Mouse (Mus musculus): ENCODE data around the gene Lrmda.
A peak's percentile ranks its signal among the peaks of the same experiment; 100 is the strongest.

The Lrmda gene

DNA sequence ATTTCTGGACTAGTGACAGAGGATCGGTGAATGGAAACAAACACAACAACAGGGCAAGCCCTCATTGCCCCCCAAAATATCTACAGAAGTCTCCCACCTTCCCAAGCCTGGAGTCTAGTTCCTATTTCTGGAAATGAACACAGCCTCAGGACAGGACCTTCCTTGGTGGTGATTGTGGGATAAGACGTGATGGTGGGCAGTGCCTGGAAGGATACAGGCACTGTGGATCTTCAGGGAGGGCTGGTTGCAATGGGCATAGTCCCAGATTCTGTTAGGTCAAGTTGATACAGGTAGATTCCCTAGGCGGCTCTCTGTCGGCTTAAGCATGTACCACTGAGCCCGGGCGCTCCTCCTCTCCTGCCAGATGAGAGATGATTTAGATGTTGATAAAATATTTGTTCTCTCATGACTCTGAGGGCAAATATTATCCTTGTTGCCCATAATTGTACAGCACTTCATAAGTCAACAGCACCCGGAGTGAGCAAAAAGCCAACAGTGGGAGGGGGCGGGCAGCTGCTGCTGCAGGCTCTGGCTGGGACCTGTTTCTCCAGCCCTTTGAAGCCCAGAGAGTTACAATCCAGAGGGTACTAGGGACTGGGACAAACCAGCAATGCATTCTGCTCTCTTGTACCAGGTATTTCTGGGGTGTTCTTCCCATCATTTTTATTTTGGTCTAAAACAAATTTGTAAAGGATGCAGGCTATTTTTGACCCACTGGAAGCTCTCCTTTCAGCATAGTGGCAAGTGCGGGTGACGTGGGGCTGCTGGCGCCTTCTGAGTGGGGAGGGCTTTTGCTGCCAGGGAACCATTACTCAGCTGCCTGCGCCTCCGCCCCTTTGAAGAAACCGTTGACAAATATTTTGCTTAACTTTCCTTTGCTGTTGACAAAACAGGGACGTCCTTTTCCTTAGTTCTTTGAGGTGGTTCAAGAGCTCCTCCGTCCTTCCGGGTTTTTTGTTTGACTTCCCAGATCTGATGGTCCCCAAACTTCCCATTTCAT lies 630.8 kb downstream of the Lrmda start:
- no peak for DNase-seq (ENCODE audit: low read depth, low spot score)

DNA sequence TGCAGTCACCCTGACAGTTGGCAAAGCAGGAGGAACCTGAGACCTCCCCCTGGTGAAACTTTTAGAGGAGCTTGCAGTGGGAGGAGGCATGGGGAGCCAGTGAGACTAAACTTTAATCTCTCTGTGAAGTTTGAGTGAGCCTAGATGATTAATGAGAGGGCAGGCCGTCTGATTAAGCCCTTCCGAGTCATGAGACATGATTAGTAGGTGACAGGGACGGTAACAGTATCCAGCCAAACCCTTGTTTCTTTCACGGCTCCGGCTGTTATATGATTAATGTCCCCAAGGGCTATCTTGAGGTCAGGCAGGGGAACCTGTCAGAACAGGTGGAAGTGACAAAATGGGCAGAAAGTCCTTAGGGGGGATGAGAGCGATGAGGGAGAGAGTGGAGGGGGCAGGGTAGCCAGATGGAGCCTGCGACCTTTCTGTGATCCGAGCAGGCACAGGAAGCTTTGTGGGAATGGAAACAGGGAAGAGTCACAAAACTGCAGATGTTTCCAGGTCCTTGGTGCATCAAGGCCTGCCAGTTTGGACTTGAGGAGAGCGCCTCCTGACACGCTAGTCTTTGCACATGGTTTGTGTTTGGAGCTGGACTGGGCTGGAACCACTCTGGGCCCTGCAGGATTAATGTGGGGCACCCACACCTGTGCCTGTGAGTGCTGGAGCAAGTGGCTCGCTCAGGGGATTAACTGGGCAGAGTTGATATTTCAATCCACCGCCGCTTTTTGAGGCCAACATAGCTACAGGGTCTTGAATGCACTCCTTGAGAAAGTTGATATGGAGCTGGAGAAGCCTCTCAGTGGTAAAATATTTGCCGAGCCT lies 631.8 kb downstream of the Lrmda start:
- DNase-seq (ENCODE audit: low read depth, low spot score), result no peak

DNA sequence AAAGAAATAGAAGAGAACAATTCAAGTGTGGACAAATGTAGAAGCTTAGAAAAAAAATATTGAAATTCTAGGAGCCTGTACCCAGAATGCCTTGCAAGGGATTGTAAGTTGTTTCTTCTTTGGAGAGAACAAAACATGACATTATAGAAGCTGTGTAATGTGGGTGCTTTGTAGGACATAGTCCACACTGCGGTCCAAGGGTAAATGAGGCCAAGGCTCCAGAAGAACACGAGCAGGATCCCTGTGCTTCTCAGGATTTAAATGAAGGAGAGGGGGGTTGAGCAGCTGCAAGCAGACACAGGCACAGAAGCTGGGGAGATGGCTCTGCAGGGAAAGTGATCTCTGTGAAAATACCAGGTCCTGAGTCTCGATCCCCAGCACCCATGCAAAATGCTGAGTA lies 643.0 kb downstream of the Lrmda start:
- no peak for DNase-seq (ENCODE audit: low read depth, low spot score)

DNA sequence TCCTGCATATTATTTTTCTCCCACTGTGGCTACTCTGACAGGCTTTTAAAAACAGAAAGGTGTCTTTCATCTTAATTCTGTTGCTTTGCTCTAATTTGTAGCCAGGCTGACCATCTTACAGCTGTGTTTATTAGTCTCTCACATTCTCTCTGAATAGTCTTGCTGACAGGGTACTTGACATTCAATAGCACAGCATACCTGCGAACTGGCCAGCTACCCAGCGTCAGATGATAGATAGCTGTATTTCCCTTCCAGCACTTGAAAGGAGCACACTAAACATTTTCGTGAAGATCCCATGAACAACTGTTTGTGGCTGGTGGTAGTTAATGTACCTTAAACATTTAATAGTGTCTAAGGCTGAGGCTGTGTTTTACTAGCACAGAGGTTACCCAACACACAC lies 646.9 kb downstream of the Lrmda start:
- DNase-seq (ENCODE audit: low read depth, low spot score), result no peak

DNA sequence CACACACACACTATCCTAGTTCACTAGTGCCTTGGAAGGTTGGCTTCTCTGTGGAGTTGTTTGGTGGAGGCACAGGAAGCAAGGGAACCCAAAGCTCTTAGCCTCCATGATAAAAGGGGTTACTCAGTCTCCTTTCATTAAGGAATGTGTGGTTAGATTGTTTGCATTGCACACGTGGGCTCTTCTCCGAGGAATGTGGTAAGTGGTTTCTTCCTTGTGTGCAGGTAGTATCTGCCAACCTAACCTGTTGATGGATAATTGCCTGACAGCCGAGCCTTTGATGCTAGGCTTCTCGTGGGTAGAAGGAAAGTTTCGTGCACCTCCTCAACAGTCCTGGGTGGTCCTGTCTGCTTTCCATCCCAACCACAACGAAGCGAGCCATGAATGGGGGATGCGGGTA lies 648.8 kb downstream of the Lrmda start:
- no peak for DNase-seq (ENCODE audit: low read depth, low spot score)

DNA sequence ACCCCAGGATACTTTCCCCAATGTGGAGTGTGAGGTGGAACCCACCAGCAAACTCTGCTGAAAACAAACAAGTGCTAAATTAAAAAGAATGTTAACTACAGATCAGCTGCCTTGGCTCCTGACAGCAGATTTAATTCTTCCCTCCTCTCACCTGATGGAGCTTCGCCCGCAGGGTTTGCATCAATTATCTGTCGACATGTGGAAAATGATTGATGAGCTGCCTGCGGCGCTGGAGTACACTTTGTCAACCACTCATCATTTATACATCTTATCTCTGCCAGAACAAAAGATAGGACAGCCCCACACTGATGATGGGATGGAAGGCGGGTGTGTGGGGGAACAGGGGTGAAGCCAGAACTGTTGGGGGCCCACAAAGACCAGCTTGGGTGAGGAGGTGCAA lies 649.2 kb downstream of the Lrmda start:
- DNase-seq (ENCODE audit: low read depth, low spot score), result no peak

DNA sequence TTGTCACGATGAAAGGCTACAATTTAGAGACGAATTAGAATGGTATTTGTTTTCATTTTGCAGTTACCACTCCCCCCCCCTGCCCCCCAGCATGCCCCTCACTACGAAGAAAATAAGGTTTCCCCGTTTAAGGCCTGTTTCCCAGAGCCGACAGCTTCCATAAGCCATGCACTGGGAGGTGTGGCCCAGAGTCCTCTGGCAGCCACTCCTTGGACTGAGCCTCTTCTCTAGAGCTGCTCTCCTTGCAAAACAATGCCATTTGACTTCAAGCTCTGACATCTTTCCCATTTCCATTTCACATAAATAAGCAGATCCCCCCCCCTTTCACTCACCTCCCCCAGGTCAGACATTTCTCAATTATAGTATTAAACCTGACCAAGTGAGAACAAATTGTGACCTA lies 654.1 kb downstream of the Lrmda start:
- no peak for DNase-seq (ENCODE audit: low read depth, low spot score)

DNA sequence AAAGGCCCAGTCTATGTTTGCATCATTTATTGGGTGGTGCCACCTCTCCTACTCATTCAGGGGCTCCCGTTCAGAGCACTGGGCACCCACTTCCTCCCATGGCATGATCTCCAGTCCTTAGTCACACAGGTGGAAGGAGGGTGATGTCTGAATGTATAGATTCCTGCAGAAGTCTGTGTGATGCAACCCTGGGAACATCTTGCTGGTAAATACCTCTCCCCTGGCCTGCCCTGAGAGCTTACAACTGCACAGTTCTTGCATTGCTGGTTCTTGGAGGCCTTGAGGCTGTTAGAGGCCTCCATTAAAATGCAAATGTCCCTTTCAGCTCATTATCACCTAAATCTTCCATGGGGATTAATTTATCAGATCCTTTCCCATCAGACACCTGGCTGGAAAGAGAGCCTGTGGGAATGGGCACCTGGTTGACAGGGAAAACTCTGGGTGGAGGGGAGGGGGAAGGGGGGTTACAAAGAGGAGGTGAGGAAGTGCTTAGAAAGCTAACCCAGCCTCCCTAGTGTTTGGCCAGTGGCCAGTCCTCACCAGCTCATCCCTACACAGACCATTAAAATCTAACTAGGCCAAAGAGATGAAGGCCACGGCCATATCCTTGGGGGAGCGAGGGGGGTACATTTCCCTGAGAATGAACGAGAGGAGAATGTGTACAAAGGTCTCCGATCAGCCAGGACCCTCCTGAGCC lies 659.6 kb downstream of the Lrmda start:
- no peak for DNase-seq (ENCODE audit: low read depth, low spot score)

DNA sequence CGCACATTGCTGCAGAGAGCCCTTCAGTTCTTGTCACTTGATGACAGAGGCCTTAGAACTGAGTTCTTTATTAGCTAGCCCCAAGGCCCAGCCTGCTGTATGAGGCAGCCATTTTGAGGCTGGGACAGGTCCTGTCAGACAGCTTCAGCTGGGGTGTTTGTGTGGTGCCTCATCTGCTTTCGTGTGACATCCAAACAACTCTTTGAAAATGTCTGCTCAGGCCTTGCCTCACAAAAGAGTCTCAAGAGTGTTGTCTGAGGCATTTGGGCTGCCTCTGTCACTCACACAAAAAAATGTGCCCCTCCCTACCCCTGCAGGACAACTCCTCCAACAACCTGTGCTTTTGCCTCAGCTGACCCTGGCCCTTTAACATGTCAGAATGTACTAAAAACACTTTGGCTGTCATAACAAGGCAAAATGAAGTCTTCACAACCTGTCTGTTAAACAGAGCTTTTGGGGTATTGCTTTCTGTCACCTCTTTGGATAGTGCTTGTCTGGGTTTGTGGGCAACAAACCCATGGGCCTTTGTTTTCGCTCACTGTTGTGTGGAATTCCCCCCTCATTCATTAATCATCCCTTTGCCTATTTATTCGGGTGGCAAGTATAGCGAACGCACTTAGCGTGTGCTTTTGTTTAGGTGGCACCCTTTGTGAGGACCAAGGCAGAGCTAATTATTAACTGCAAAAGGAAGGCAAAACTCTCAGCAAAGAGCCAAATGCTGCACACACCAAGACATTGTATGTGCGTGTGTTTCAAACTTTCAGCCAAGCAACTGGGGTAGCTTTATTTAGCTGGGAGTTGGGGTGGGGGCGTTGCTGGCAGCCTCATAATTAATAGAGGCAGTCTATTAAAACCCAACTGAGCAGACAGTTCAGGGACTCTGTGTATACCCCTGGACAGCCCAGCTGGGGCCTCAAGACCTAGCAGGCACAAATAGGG lies 660.5 kb downstream of the Lrmda start:
- peak; percentile 13 for DNase-seq (ENCODE audit: low read depth, low spot score)

DNA sequence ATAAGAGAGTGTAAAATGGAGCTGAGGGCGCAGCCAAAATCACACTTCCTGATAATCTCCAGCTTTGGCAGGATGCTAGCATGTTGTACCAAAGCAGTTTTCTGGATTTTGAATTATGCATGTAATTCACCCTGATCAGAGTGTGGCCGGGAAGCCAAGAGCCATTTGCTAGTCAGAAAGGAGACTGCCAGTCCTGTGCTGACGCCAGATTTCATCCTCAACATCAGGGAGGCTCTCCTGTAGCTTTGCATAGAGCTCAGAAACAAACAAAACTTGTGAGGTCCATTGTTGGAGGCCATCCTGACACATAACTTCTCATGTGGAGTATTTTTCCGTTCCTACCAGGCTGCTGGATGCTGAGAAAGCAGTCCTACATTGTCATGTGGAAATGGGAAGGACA lies 667.4 kb downstream of the Lrmda start:
- DNase-seq (ENCODE audit: low read depth, low spot score), result no peak

DNA sequence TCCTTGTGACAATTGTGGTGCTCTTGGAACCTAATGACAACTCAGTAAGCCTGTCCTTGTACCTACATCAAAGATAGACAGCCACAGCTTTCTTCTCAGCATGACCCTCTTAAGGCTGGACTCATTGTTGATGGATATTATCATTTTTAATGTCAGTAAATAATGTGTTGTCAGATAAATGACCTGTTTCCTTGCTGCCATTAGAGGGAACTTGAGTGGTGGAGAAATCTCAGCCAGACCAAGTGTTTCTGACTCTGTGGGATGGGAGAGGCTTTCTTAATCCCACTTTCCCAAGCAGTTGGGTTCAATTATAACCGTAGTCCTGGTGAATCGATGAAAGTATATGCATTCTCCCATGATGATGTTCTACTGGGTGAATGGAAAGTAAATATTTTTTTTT lies 668.9 kb downstream of the Lrmda start:
- DNase-seq (ENCODE audit: low read depth, low spot score), result no peak

DNA sequence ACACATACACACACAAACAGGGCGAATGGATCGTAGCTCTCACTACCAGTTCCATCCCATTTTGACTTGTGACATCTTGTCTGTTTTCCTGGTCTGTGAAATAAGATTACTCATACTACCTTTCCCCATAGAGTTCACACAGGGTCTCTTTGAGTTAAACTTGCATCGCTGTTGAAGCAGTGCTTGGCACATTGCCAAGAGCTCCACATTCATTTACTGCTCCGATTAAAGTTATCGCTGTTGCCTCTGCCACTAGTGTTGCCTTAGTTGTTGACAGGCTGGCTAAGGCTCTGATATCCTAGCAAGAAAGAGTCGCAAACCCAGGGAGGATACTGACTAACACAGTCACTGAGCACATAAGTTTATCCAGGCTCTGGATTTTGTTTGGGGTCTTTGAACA lies 675.9 kb downstream of the Lrmda start:
- no peak for DNase-seq (ENCODE audit: low read depth, low spot score)

DNA sequence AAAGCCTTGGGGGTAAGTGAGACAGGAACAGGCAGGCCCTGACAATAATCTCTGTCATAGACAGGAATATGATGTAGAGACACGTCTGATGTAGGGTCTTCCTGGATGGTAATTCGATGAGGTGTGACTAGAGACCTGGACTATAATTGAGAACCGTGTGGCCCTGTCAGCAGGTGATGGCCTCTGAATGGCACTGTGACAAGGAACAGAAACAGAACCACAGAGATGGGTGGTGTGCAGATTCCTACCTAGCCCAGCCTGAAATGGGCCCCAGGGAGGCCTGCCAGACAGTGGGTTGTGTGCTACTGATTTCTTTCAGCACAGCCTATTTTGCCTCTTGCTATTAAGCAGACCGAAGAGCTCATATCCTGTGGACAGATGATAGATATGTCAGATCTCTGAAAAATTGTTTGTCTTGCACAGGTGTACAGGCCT lies 676.4 kb downstream of the Lrmda start:
- no peak for DNase-seq (ENCODE audit: low read depth, low spot score)

DNA sequence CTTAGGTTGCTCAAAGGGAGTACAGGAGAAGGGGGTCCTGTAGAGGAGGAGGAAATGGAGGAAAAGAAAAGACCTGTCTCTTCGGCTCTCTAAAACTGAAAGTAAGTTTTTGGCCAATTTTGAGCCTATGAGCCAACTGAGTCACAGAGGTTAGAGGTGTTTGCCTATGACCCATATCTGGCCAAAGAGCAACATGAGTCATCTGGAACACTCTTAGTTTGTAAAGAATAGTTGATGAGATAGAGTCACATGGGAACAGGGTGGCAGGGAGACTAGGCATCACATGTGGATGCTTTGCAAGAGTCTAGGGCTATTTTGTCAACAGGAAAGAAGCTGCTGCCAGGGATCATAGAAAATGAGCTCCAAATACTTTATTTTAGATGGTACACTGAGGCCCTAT lies 680.7 kb downstream of the Lrmda start:
- no peak for DNase-seq (ENCODE audit: low read depth, low spot score)

DNA sequence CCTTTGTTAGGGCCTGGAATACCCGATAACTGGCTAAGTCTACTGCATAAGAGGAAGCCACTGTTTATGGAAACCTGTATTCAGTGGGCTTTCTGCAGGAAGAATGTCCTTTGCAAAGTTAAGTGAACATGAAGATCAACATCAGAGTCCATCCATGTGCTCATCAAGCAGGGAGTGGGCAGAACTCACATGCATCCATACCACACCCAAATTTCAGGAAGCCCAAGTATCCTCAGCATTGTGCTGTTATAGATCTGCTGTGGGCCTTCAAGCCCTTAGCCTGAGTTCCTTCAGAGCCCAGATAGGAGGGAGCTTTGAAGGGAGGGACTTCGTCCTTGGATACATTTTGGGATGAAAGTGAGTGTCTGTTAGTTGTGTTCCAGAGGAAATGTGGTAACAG lies 681.2 kb downstream of the Lrmda start:
- no peak for DNase-seq (ENCODE audit: low read depth, low spot score)

DNA sequence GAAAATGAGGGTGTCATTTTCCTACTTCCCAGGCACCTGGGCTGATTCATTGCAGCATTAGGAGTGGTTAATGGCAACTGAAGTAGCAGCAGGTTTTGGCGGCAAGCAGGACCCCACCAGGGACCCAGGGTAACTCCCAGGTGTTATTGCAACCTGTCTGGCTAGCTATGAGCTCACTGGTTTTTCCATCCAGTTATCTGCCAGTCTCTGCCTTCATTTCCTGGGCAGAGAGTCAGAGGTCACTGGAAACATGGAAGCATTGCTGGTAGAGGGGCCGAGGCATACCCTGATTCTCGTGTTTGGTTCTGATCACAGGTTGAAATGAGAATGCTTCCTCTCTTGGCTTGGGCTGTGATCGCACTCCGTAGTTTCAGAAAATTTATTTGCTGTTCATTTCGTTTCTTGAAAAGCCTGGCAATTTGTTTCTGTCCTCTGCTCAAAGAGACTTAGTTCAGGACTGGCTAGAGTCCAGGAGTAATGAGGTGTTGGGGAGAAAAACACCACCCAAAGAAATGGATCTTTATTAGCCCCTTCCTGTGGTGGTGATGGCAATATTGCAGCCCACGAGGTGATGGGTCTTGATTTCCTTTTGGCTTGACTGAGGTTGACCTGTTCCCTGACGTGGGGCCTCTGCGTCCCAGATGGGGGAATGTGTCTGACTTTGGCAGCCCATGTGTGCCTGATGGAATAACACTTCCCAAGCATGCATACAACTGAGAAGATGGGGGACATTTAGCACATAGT lies 688.6 kb downstream of the Lrmda start:
- DNase-seq (ENCODE audit: low read depth, low spot score), result no peak

DNA sequence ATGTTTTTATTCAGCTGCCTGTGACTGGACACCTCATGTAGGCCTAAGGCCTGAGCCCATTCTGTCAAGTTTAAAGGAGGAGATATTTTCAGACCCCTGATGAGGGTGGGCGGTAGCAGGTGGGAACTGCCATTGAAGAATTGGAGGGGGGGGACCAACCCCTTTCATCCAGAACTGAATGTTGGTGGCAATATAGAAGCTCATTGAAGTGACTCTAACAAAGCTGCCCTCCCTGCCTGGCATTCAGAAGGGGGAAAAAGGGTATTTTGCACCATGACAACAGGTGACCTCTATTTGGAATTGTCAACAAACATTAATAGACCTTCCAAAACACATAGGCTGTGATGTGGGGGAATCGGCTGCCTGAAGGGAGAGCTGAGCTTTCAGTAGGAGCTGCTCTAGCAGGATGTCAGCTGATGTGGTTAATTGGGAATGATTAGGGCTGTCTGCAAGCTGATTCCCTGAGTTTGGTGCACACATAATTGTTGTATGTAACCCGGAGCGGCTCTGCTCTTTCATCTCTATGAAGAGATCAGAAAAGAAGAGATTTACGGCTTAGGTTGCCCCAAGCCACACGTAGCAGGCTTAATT lies 690.7 kb downstream of the Lrmda start:
- no peak for DNase-seq (ENCODE audit: low read depth, low spot score)

DNA sequence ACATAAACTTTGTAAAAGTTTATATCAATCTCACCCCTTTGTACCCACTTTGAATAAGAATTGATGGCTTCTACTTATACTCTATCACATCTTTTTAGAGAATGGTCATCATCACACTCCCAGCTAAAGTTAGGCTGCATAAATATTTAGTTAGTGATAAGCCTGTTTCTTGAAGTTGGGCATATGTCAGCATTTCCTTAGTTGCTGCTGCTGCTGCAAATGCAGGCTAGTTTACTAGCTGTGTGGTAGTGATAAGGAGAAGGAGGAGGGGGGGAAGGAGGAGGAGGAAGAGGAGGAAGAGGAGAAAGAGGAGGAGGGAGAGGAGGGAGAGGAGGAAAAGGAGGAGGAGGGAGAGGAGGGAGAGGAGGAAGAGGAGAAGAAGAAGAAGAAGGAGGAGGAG lies 692.9 kb downstream of the Lrmda start:
- no peak for DNase-seq (ENCODE audit: low read depth, low spot score)

DNA sequence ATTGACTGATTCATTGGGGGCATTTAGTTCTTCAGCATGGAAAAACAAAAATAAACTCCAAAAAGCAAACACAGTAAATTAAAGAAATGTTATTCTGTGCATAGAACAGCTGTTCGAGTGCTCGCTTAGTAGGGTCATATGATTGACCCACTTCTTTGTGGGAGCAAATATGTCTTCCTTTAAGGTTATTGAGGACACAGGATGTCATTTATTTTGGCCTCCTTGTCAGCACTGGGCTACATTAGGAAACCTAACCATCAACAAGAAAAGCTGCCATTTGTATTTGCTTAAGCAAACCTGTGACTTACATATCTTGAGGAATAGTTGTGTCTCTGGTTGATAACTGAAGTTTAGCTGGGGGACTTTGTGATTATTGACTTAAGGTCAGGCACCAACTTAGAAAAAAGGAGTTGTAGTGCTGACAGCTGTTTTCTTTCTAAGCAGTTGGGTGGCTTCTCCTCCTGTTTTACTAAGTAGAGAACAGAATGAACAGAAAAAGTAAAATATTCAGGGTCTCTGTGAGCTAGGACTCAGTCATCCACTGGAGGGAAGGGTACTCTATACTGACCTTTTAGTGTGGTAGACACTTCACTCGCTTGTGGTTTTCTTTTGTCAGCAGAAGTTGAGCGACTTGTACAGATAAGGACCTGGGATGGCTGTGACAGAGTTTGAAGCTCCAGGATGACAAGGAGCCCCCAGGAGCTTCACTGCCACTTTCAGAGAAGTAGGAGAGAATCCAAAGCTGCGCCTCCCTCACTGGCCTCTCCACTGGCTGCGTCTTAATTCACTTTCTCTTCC lies 696.3 kb downstream of the Lrmda start:
- no peak for DNase-seq (ENCODE audit: low read depth, low spot score)
